Mouse (Mus musculus) thymus, adult 2 months (tissue): ENCODE data around the gene Bbs12. TPM values are rescaled to one million over a fixed set of nuclear protein-coding genes. Genes with fewer than 3 reads are reported as not detected.

ENCODE experiments used
- DNase-seq: peaks from one replicate; pipeline ENCODE4 v3.0.0; 2021
- H3K27ac ChIP-seq: fragments of 200-500 bp; 2 replicates; pipeline ENCODE4 v1.5.1; 2012; ENCODE audit warnings: low read length, control low read depth; ENCODE audit not compliant: control insufficient read depth, insufficient read depth
- H3K27me3 ChIP-seq: fragments of 200-500 bp; 2 replicates; pipeline ENCODE4 v1.6.1; 2012; ENCODE audit warnings: mild to moderate bottlenecking, low read length, moderate library complexity, mixed read lengths; ENCODE audit not compliant: control insufficient read depth, insufficient read depth
- H3K36me3 ChIP-seq: fragments of 200-500 bp; 2 replicates; pipeline ENCODE4 v1.6.1; 2012; ENCODE audit warnings: mild to moderate bottlenecking, low read length, moderate library complexity; ENCODE audit not compliant: control insufficient read depth, insufficient read depth
- H3K4me1 ChIP-seq: fragments of 200-500 bp; replicated peaks from 2 replicates; pipeline ENCODE4 v1.6.1; 2012; ENCODE audit warnings: low read length; ENCODE audit not compliant: control insufficient read depth, insufficient read depth
- H3K4me3 ChIP-seq: fragments of 200-500 bp; 2 replicates; pipeline ENCODE4 v1.5.1; 2012; ENCODE audit warnings: mild to moderate bottlenecking, low read length, control low read depth, moderate library complexity; ENCODE audit not compliant: control insufficient read depth, insufficient read depth
- CTCF ChIP-seq: fragments of 200-500 bp; IDR thresholded peaks from 2 replicates; pipeline ENCODE4 v1.5.1; 2012; ENCODE audit warnings: mild to moderate bottlenecking, control low read depth, low read length, moderate library complexity, borderline replicate concordance; ENCODE audit not compliant: control insufficient read depth, poor library complexity, insufficient read depth; ENCODE audit errors: extremely low read depth
- POLR2A ChIP-seq: fragments of 200-500 bp; IDR thresholded peaks from 2 replicates; pipeline ENCODE4 v1.6.1; 2012; ENCODE audit warnings: mild to moderate bottlenecking, low read length, control low read depth, moderate library complexity; ENCODE audit not compliant: control insufficient read depth, poor library complexity, insufficient read depth; ENCODE audit errors: extremely low read depth
- WGBS: fragments of 180-500 bp; shearing (Covaris S2); methylation state at CpG from one replicate; pipeline ENCODE4 v1.1.7; 2018; 5-methylcytosine and 5-hydroxymethylcytosine counted together
- polyA plus RNA-seq: library from polyadenylated mRNA; depleted of rRNA; stranded (reverse); fragments of >200 nt; gene quantifications from 2 replicates; pipeline ENCODE4 v1.2.3, GENCODE M21; 2012

Bbs12 gene
- polyA plus RNA-seq, 1 experiment: 1.2 TPM

- WGBS: 82% methylated on average over 3 of the region's 3 CpGs
- Histone ChIP-seq H3K4me3 (no peak overlapping the region), H3K27me3 (no peaks in the 10 kb centered on the region), H3K36me3 (no peaks in the 10 kb centered on the region), H3K4me1 (no peaks in the 10 kb centered on the region), H3K27ac (no peak overlapping the region)
- TF ChIP-seq POLR2A: no peak
- no peak for TF ChIP-seq CTCF
- DNase-seq: no peak
Measured at GRCm38 (mm10) chr3:37299470-37299869, 12.9 kb upstream of the Bbs12 start.

- WGBS: 41% methylated on average over 12 of the region's 12 CpGs
- H3K36me3 ChIP-seq: no peaks in the 10 kb centered on the region
- H3K4me1 ChIP-seq: no peaks in the 10 kb centered on the region
- peak; percentile 53 for DNase-seq
- H3K4me3 ChIP-seq: no peak overlapping the region
- H3K27ac ChIP-seq: no peak overlapping the region
- no peak for TF ChIP-seq CTCF
- TF ChIP-seq POLR2A: no peak
- H3K27me3 ChIP-seq: no peaks in the 10 kb centered on the region
Measured at GRCm38 (mm10) chr3:37302685-37303084, 9.7 kb upstream of the Bbs12 start.

- Histone ChIP-seq H3K27ac (no peak overlapping the region), H3K4me3 (no peak overlapping the region), H3K27me3 (no peaks in the 10 kb centered on the region), H3K36me3 (no peaks in the 10 kb centered on the region), H3K4me1 (no peaks in the 10 kb centered on the region)
- DNase-seq: no peak
- TF ChIP-seq CTCF (no peak), POLR2A (no peak)
- WGBS: 84% methylated on average over 8 of the region's 8 CpGs
Measured at GRCm38 (mm10) chr3:37303392-37304139, 8.8 kb upstream of the Bbs12 start.

GRCm38 (mm10) chr3:37311897-37312369 lies 421 bp upstream of the Bbs12 start:
- WGBS: 3% methylated on average over 10 of the region's 10 CpGs
- no peak overlapping the region for H3K27ac ChIP-seq
- no peak for DNase-seq
- no peaks in the 10 kb centered on the region for H3K36me3 ChIP-seq
- peaks cover 7% of the 10 kb centered on the region for H3K4me1 ChIP-seq
- TF ChIP-seq CTCF: no peak
- no peak for TF ChIP-seq POLR2A
- no peaks in the 10 kb centered on the region for H3K27me3 ChIP-seq
- peak overlapping the region; percentile 82 for H3K4me3 ChIP-seq

- DNase-seq: peak; percentile 17
- no peaks in the 10 kb centered on the region for H3K27me3 ChIP-seq
- no peak overlapping the region for H3K4me3 ChIP-seq
- 5% methylated on average over 1 of the region's 1 CpGs for WGBS
- no peaks in the 10 kb centered on the region for H3K36me3 ChIP-seq
- TF ChIP-seq CTCF: no peak
- no peak for TF ChIP-seq POLR2A
- H3K4me1 ChIP-seq: peaks cover 7% of the 10 kb centered on the region
- no peak overlapping the region for H3K27ac ChIP-seq
Measured at GRCm38 (mm10) chr3:37313371-37313770, 1.0 kb downstream of the Bbs12 start.

GRCm38 (mm10) chr3:37316233-37316632 lies 3.9 kb downstream of the Bbs12 start:
- no peaks in the 10 kb centered on the region for H3K36me3 ChIP-seq
- DNase-seq: no peak
- 95% methylated on average over 1 of the region's 1 CpGs for WGBS
- no peak for TF ChIP-seq POLR2A
- no peak for TF ChIP-seq CTCF
- H3K27me3 ChIP-seq: no peaks in the 10 kb centered on the region
- no peak overlapping the region for H3K27ac ChIP-seq
- H3K4me1 ChIP-seq: peaks cover 7% of the 10 kb centered on the region
- no peak overlapping the region for H3K4me3 ChIP-seq
